11 mouse cellular contexts compared by ENCODE assay signal in genomic region chr17:86249499-86250405, GRCm38 (mm10).
DNase-seq lines count a peak whose midpoint lies in the region; ATAC-seq lines count a peak whose summit lies in the region.
"Had no signal": no experiment of that assay in that cellular context is flagged by ENCODE, and none has a peak within 500 bp of the region (broad histone marks: within the 10 kb centered on the region; RNA-seq: fewer than 3 reads in every experiment).

No protein-coding gene starts in this region.

- no peaks in the 10 kb centered on the region for H3K9me3 ChIP-seq in midbrain, embryonic 15.5 days
- no peaks in the 10 kb centered on the region for H3K9me3 ChIP-seq in midbrain, embryonic 11.5 days (ENCODE audit: control insufficient read depth, low read length)
- H3K9me3 ChIP-seq in heart, embryonic 12.5 days (replicated peaks): 0 out of 2 replicates have a peak, but pooled peaks cover 4% of the 10 kb centered on the region
- H3K9me3 ChIP-seq: embryonic facial prominence, embryonic 12.5 days had no signal

- no peak for ATAC-seq in midbrain, embryonic 15.5 days (replicated peaks)
- ATAC-seq in midbrain, embryonic 11.5 days (ENCODE audit: low FRiP score): no peak
- ATAC-seq in heart, embryonic 12.5 days (ENCODE audit: insufficient number of reproducible peaks, low FRiP score): no peak

- DNase-seq in midbrain, embryonic 11.5 days (ENCODE audit: low spot score, missing footprints): no peak
- peak; percentile 94 to 95 for DNase-seq in frontal cortex, adult 2 months (ENCODE audit: extremely low spot score in 1 of 2, low spot score in 1 of 2)
- DNase-seq in left cerebral cortex, adult 11 months (ENCODE audit: low spot score): peak; percentile 89
- peak; percentile 94 to 97 for DNase-seq in right cerebral cortex, postnatal 36 days (ENCODE audit: low spot score in 2 of 2)
- DNase-seq in embryo, embryonic 11 days: no peak
- DNase-seq in lung, postnatal 4 days: no peak
- DNase-seq: kidney, postnatal 36 days had no signal

- H3K36me3 ChIP-seq in midbrain, embryonic 15.5 days (replicated peaks): no peaks in the 10 kb centered on the region
- no peaks in the 10 kb centered on the region for H3K36me3 ChIP-seq in midbrain, embryonic 11.5 days (ENCODE audit: control insufficient read depth, insufficient read depth, low read length)
- peaks cover under 1% of the 10 kb centered on the region; the same call in 1 of the 2 replicates for H3K36me3 ChIP-seq in heart, embryonic 12.5 days
- H3K36me3 ChIP-seq: embryonic facial prominence, embryonic 12.5 days had no signal

- H3K9ac ChIP-seq in midbrain, embryonic 15.5 days: no peak overlapping the region
- no peak overlapping the region for H3K9ac ChIP-seq in midbrain, embryonic 11.5 days (ENCODE audit: low read length)
- H3K9ac ChIP-seq in heart, embryonic 12.5 days: no peak overlapping the region
- H3K9ac ChIP-seq: embryonic facial prominence, embryonic 12.5 days; neural tube, embryonic 12.5 days had no signal

- 0 out of 2 replicates have a peak overlapping the region, but pooled peaks have one; percentile 21 for H3K27ac ChIP-seq in midbrain, embryonic 15.5 days
- no peak overlapping the region for H3K27ac ChIP-seq in midbrain, embryonic 11.5 days (ENCODE audit: low read depth, low read length)
- H3K27ac ChIP-seq in heart, embryonic 12.5 days (ENCODE audit: poor library complexity, severe bottlenecking): no peak overlapping the region
- H3K27ac ChIP-seq: embryonic facial prominence, embryonic 12.5 days; neural tube, embryonic 12.5 days had no signal

- no peaks in the 10 kb centered on the region for H3K27me3 ChIP-seq in midbrain, embryonic 15.5 days (replicated peaks)
- H3K27me3 ChIP-seq in midbrain, embryonic 11.5 days (ENCODE audit: control insufficient read depth, insufficient read depth, low read length): no peaks in the 10 kb centered on the region
- no peaks in the 10 kb centered on the region for H3K27me3 ChIP-seq in heart, embryonic 12.5 days (replicated peaks)
- H3K27me3 ChIP-seq: embryonic facial prominence, embryonic 12.5 days; neural tube, embryonic 12.5 days had no signal

- no peak overlapping the region for H3K4me2 ChIP-seq in midbrain, embryonic 15.5 days
- no peak overlapping the region for H3K4me2 ChIP-seq in midbrain, embryonic 11.5 days
- no peak overlapping the region for H3K4me2 ChIP-seq in heart, embryonic 12.5 days
- H3K4me2 ChIP-seq: embryonic facial prominence, embryonic 12.5 days; neural tube, embryonic 12.5 days had no signal

- WGBS in midbrain, embryonic 15.5 days: 81% methylated on average over 21 of the region's 21 CpGs
- WGBS in midbrain, embryonic 11.5 days: 88% methylated on average over 21 of the region's 21 CpGs
- WGBS in heart, embryonic 12.5 days: 78% methylated on average over 21 of the region's 21 CpGs

- H3K4me3 ChIP-seq in midbrain, embryonic 15.5 days: no peak overlapping the region
- H3K4me3 ChIP-seq in midbrain, embryonic 11.5 days (ENCODE audit: low read depth, low read length): no peak overlapping the region
- H3K4me3 ChIP-seq in heart, embryonic 12.5 days: no peak overlapping the region
- H3K4me3 ChIP-seq: embryonic facial prominence, embryonic 12.5 days; neural tube, embryonic 12.5 days had no signal

- 0 out of 2 replicates have a peak, but pooled peaks cover 12% of the 10 kb centered on the region for H3K4me1 ChIP-seq in midbrain, embryonic 15.5 days
- H3K4me1 ChIP-seq in midbrain, embryonic 11.5 days (ENCODE audit: control insufficient read depth, insufficient read depth, low read length): no peaks in the 10 kb centered on the region
- H3K4me1 ChIP-seq in heart, embryonic 12.5 days (replicated peaks): peaks cover 23% of the 10 kb centered on the region
- H3K4me1 ChIP-seq: neural tube, embryonic 12.5 days had no signal

Comparison
In these comparisons a context has a peak if more than half of its experiments do, and no peak if none do; other contexts are left out.
1. DNase-seq: peak in frontal cortex, adult 2 months (2 of 2), left cerebral cortex, adult 11 months (single experiment) and right cerebral cortex, postnatal 36 days (2 of 2); none in midbrain, embryonic 11.5 days (single experiment), embryo, embryonic 11 days (single experiment) and lung, postnatal 4 days (0 of 2).